Mouse (Mus musculus) liver, adult 2 months (tissue): ENCODE measurements at regions not wholly inside any gene's neighbourhood (a gene's known extent, or its start where the extent isn't known, plus 50 kb on each side); places are given as distances from the start of the nearest gene placed in this dataset.

Source experiments
- DNase-seq: peaks from one replicate; pipeline ENCODE4 v3.0.0-alpha.2; 2011; ENCODE audit warnings: low read depth, low spot score; ENCODE audit errors: extremely low read depth
- H3K27ac ChIP-seq: fragments of 200-500 bp; replicated peaks from 2 replicates; pipeline ENCODE4 v1.5.1; 2012; ENCODE audit warnings: low read depth, mild to moderate bottlenecking, control low read depth, inconsistent platforms, low read length; ENCODE audit not compliant: insufficient read depth
- H3K27me3 ChIP-seq: fragments of 200-500 bp; 2 replicates; pipeline ENCODE4 v1.6.1; 2012; ENCODE audit warnings: mild to moderate bottlenecking, moderate library complexity, low read length, inconsistent platforms; ENCODE audit not compliant: control insufficient read depth, insufficient read depth
- H3K36me3 ChIP-seq: fragments of 200-500 bp; 2 replicates; pipeline ENCODE4 v1.6.1; 2012; ENCODE audit warnings: low read length, inconsistent platforms; ENCODE audit not compliant: control insufficient read depth, insufficient read depth
- H3K4me1 ChIP-seq: fragments of 200-500 bp; 2 replicates; pipeline ENCODE4 v1.6.1; 2011; ENCODE audit warnings: low read length; ENCODE audit not compliant: control insufficient read depth, insufficient read depth
- H3K4me3 ChIP-seq: fragments of 200-500 bp; 2 replicates; pipeline ENCODE4 v1.5.1; 2011; ENCODE audit warnings: low read depth, mild to moderate bottlenecking, control low read depth, low read length, moderate library complexity; ENCODE audit not compliant: insufficient read depth
- H3K79me2 ChIP-seq: fragments of 200-500 bp; 2 replicates; pipeline ENCODE4 v1.6.1; 2012; ENCODE audit warnings: inconsistent platforms, mild to moderate bottlenecking, low read length, moderate library complexity; ENCODE audit not compliant: control insufficient read depth, insufficient read depth
- H3K9ac ChIP-seq: fragments of 200-500 bp; 2 replicates; pipeline ENCODE4 v1.6.1; 2012; ENCODE audit warnings: low read depth, mild to moderate bottlenecking, control low read depth, inconsistent platforms, low read length
- CTCF ChIP-seq: fragments of 200-500 bp; IDR thresholded peaks from 2 replicates; pipeline ENCODE4 v1.5.1; 2011; ENCODE audit warnings: low read depth, low read length, control low read depth
- POLR2A ChIP-seq: fragments of 200-500 bp; IDR thresholded peaks from 2 replicates; pipeline ENCODE4 v1.6.1; 2011; ENCODE audit warnings: low read length, control low read depth; ENCODE audit not compliant: insufficient read depth; ENCODE audit errors: extremely low read depth
- WGBS: fragments of 180-500 bp; shearing (Covaris S2); methylation state at CpG from one replicate; pipeline ENCODE4 v1.1.7; 2018; 5-methylcytosine and 5-hydroxymethylcytosine counted together

- TF ChIP-seq CTCF (no peak), POLR2A (no peak)
- no peak for DNase-seq
- Histone ChIP-seq H3K4me1 (no peaks in the 10 kb centered on the region), H3K4me3 (no peak overlapping the region), H3K9ac (no peak overlapping the region), H3K36me3 (no peaks in the 10 kb centered on the region), H3K27ac (no peak overlapping the region), H3K27me3 (no peaks in the 10 kb centered on the region), H3K79me2 (no peaks in the 10 kb centered on the region)
- WGBS, result 78% methylated on average over 1 of the region's 1 CpGs
These were observed 310.9 kb upstream of the Ccnh start for GRCm38 (mm10) chr13:84878178-84878849.

DNA sequence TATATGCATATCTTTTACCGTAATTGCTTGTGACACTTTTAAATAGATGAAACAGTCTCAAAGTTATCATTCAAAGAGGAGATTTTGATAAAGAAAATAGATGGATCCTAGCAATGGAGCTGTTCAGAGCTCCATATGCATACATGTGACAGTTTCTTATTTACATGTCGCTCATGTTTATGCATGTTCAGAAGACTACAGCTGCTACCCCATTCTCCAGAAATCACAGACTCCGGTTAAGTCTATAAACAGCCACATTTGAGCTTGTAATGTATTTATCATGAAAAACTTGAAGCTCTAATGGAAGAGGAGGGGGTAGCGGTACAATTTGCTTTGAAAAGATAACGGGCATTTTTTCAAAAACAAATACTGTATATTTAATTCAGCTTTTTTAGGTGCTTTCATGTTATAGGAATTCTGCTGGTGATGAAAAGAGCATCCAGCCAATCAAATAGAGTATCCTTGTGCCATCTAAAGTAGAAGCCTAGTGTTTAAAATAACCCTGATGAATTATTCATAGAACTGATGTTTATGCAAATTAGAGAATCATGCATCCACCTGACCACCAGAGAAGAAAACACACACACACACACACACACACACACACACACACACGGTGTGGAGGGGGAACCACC, 283.7 kb upstream of the Ccnh start:
- no peak overlapping the region for H3K9ac ChIP-seq
- DNase-seq, result no peak
- 75% methylated on average over 6 of the region's 6 CpGs for WGBS
- no peaks in the 10 kb centered on the region for H3K4me1 ChIP-seq
- no peaks in the 10 kb centered on the region for H3K79me2 ChIP-seq
- H3K27me3 ChIP-seq, result no peaks in the 10 kb centered on the region
- no peak overlapping the region for H3K4me3 ChIP-seq
- TF ChIP-seq CTCF (no peak), POLR2A (no peak)
- H3K36me3 ChIP-seq, result no peaks in the 10 kb centered on the region
- H3K27ac ChIP-seq, result no peak overlapping the region

- H3K79me2 ChIP-seq, result no peaks in the 10 kb centered on the region
- H3K9ac ChIP-seq, result no peak overlapping the region
- H3K4me1 ChIP-seq, result no peaks in the 10 kb centered on the region
- no peak for DNase-seq
- H3K27ac ChIP-seq, result no peak overlapping the region
- no peak overlapping the region for H3K4me3 ChIP-seq
- TF ChIP-seq CTCF (no peak), POLR2A (no peak)
- H3K27me3 ChIP-seq, result no peaks in the 10 kb centered on the region
- 50% methylated on average over 3 of the region's 3 CpGs for WGBS
- no peaks in the 10 kb centered on the region for H3K36me3 ChIP-seq
These were observed 283.2 kb upstream of the Ccnh start for GRCm38 (mm10) chr13:84905994-84906393.

- no peak for DNase-seq
- H3K27ac ChIP-seq, result no peak overlapping the region
- WGBS, result 81% methylated on average over 1 of the region's 1 CpGs
- no peak overlapping the region for H3K9ac ChIP-seq
- no peaks in the 10 kb centered on the region for H3K36me3 ChIP-seq
- TF ChIP-seq CTCF (no peak), POLR2A (no peak)
- H3K4me1 ChIP-seq, result no peaks in the 10 kb centered on the region
- no peak overlapping the region for H3K4me3 ChIP-seq
- H3K79me2 ChIP-seq, result no peaks in the 10 kb centered on the region
- H3K27me3 ChIP-seq, result no peaks in the 10 kb centered on the region
These were observed 257.9 kb upstream of the Ccnh start for GRCm38 (mm10) chr13:84931271-84931670.

GRCm38 (mm10) chr13:84935610-84936009, 253.6 kb upstream of the Ccnh start:
- H3K4me3 ChIP-seq, result no peak overlapping the region
- DNase-seq, result no peak
- WGBS, result 56% methylated on average over 1 of the region's 1 CpGs
- TF ChIP-seq CTCF (no peak), POLR2A (no peak)
- no peak overlapping the region for H3K9ac ChIP-seq
- no peaks in the 10 kb centered on the region for H3K4me1 ChIP-seq
- no peaks in the 10 kb centered on the region for H3K79me2 ChIP-seq
- no peaks in the 10 kb centered on the region for H3K36me3 ChIP-seq
- no peak overlapping the region for H3K27ac ChIP-seq
- no peaks in the 10 kb centered on the region for H3K27me3 ChIP-seq

- no peaks in the 10 kb centered on the region for H3K79me2 ChIP-seq
- H3K9ac ChIP-seq, result no peak overlapping the region
- H3K27me3 ChIP-seq, result no peaks in the 10 kb centered on the region
- H3K4me1 ChIP-seq, result no peaks in the 10 kb centered on the region
- H3K4me3 ChIP-seq, result no peak overlapping the region
- DNase-seq, result no peak
- no peaks in the 10 kb centered on the region for H3K36me3 ChIP-seq
- TF ChIP-seq POLR2A, result no peak
- TF ChIP-seq CTCF, result no peak
- WGBS, result 76% methylated on average over 7 of the region's 7 CpGs
- no peak overlapping the region for H3K27ac ChIP-seq
These were observed 249.5 kb upstream of the Ccnh start for GRCm38 (mm10) chr13:84939695-84940094.
